Mouse (Mus musculus) heart, adult 2 months (tissue): Measurements from ENCODE around the gene Ing4.

Experiments
- CTCF ChIP-seq: fragments of 200-600 bp; IDR thresholded peaks from 2 replicates; pipeline ENCODE4 v1.8.1; 2022; ENCODE audit warnings: antibody characterized with exemption, mild to moderate bottlenecking, moderate library complexity
- POLR2A ChIP-seq: fragments of 200-500 bp; IDR thresholded peaks from 2 replicates; pipeline ENCODE4 v1.6.1; 2011; ENCODE audit warnings: mild to moderate bottlenecking, low read depth, low read length, control low read depth; ENCODE audit not compliant: insufficient read depth

GRCm38 (mm10) chr6:124995831-124996403 lies 43.6 kb upstream of the Ing4 start:
- TF ChIP-seq CTCF (no peak), POLR2A (no peak)
